Mouse (Mus musculus) MEL (cell line): ENCODE measurements around the gene Car4. TPM values are rescaled to one million over a fixed set of nuclear protein-coding genes. Genes with fewer than 3 reads are reported as not detected.

Source experiments
- DNase-seq: peaks from one replicate; pipeline ENCODE4 v3.0.0; 2011; ENCODE audit warnings: low read depth, low spot score
- H3K27ac ChIP-seq: 2 replicates; pipeline ENCODE4 v1.5.1; 2012; ENCODE audit warnings: low read depth, mild to moderate bottlenecking, control low read depth, low read length, moderate library complexity; ENCODE audit not compliant: control insufficient read depth
- H3K27me3 ChIP-seq, 2 experiments: fragments of 150-350 bp in 1 of 2; sonication (generic) in 1 of 2; 2 replicates each; pipeline ENCODE4 v1.6.1; 2012; ENCODE audit warnings: low read length in 2 of 2, mild to moderate bottlenecking in 2 of 2, improper control_type of control experiment in 1 of 2, moderate library complexity in 1 of 2; ENCODE audit not compliant: insufficient read depth in 2 of 2, control insufficient read depth in 1 of 2
- H3K36me3 ChIP-seq, 2 experiments: 2 replicates each; pipeline ENCODE4 v1.6.1; 2012 to 2014; ENCODE audit warnings: low read length in 2 of 2, improper control_type of control experiment in 1 of 2, inconsistent platforms in 1 of 2, mild to moderate bottlenecking in 1 of 2; ENCODE audit not compliant: insufficient read depth in 2 of 2, control insufficient read depth in 1 of 2
- H3K4me1 ChIP-seq, 2 experiments: fragments of 150-350 bp in 1 of 2; sonication (generic) in 1 of 2; 2 replicates each; pipeline ENCODE4 v1.6.1; 2012; ENCODE audit warnings: low read length in 2 of 2, improper control_type of control experiment in 1 of 2, mild to moderate bottlenecking in 1 of 2; ENCODE audit not compliant: insufficient read depth in 2 of 2, control insufficient read depth in 1 of 2
- H3K4me3 ChIP-seq, 2 experiments: fragments of 150-350 bp in 1 of 2; sonication (generic) in 1 of 2; 2 replicates each; pipeline ENCODE4 v1.5.1; 2012; ENCODE audit warnings: low read depth in 2 of 2, low read length in 2 of 2, mild to moderate bottlenecking in 2 of 2, moderate library complexity in 2 of 2, control low read depth in 1 of 2, improper control_type of control experiment in 1 of 2; ENCODE audit not compliant: control insufficient read depth in 1 of 2, insufficient read depth in 1 of 2
- H3K79me2 ChIP-seq: 2 replicates; pipeline ENCODE4 v1.6.1; 2012; ENCODE audit warnings: mild to moderate bottlenecking, low read length, moderate library complexity; ENCODE audit not compliant: control insufficient read depth, poor library complexity, insufficient read depth
- H3K9ac ChIP-seq: 2 replicates; pipeline ENCODE4 v1.6.1; 2012; ENCODE audit warnings: low read depth, mild to moderate bottlenecking, control low read depth, low read length, moderate library complexity; ENCODE audit not compliant: control insufficient read depth, poor library complexity, severe bottlenecking
- H3K9me3 ChIP-seq: fragments of 150-350 bp; sonication (generic); replicated peaks from 2 replicates; pipeline ENCODE4 v1.6.1; 2012; ENCODE audit warnings: mild to moderate bottlenecking, low read length, improper control_type of control experiment, moderate library complexity; ENCODE audit not compliant: insufficient read depth
- BHLHE40 ChIP-seq: IDR thresholded peaks from 2 replicates; pipeline ENCODE4 v1.6.1; 2012; ENCODE audit warnings: low read depth, mild to moderate bottlenecking, inconsistent platforms, low read length, improper control_type of control experiment, borderline replicate concordance
- CHD1 ChIP-seq: IDR thresholded peaks from 2 replicates; pipeline ENCODE4 v1.6.1; 2012; ENCODE audit warnings: low read depth, mild to moderate bottlenecking, inconsistent platforms, low read length, improper control_type of control experiment
- CHD2 ChIP-seq: IDR thresholded peaks from 2 replicates; pipeline ENCODE4 v1.6.1; 2011; ENCODE audit warnings: low read length, improper control_type of control experiment
- CTCF ChIP-seq, 3 experiments: IDR thresholded peaks in 2 of 3; conservative IDR thresholded peaks in 1 of 3; 2 replicates each; pipeline ENCODE4 v1.5.1; 2011 to 2012; ENCODE audit warnings: low read length in 3 of 3, low read depth in 2 of 3, mild to moderate bottlenecking in 2 of 3, improper control_type of control experiment in 1 of 3, inconsistent platforms in 1 of 3, mixed read lengths in 1 of 3, moderate library complexity in 1 of 3; ENCODE audit not compliant: control insufficient read depth in 1 of 3, insufficient read depth in 1 of 3, poor library complexity in 1 of 3, severe bottlenecking in 1 of 3
- E2F4 ChIP-seq: IDR thresholded peaks from 2 replicates; pipeline ENCODE4 v1.6.1; 2011; ENCODE audit warnings: low read depth, low read length, improper control_type of control experiment, borderline replicate concordance
- ELF1 ChIP-seq: IDR thresholded peaks from 2 replicates; pipeline ENCODE4 v1.6.1; 2014; ENCODE audit warnings: low read depth, mild to moderate bottlenecking, inconsistent platforms, low read length, improper control_type of control experiment, moderate library complexity
- EP300 ChIP-seq, 2 experiments: IDR thresholded peaks; 2 replicates each; pipeline ENCODE4 v1.6.1; 2011; ENCODE audit warnings: improper control_type of control experiment in 2 of 2, low read length in 2 of 2, low read depth in 1 of 2, mild to moderate bottlenecking in 1 of 2
- ETS1 ChIP-seq: IDR thresholded peaks from 2 replicates; pipeline ENCODE4 v1.6.1; 2012; ENCODE audit warnings: low read depth, mild to moderate bottlenecking, inconsistent platforms, low read length, improper control_type of control experiment, moderate library complexity
- GABPA ChIP-seq: IDR thresholded peaks from 2 replicates; pipeline ENCODE4 v1.6.1; 2012; ENCODE audit warnings: low read depth, mild to moderate bottlenecking, inconsistent platforms, low read length, improper control_type of control experiment, moderate library complexity
- GATA1 ChIP-seq: IDR thresholded peaks from 2 replicates; pipeline ENCODE4 v1.6.1; 2011; ENCODE audit warnings: low read depth, low read length, improper control_type of control experiment
- HCFC1 ChIP-seq: IDR thresholded peaks from 2 replicates; pipeline ENCODE4 v1.6.1; 2012; ENCODE audit warnings: low read depth, mild to moderate bottlenecking, inconsistent platforms, low read length, improper control_type of control experiment, moderate library complexity
- JUND ChIP-seq: IDR thresholded peaks from 2 replicates; pipeline ENCODE4 v1.6.1; 2011; ENCODE audit warnings: low read depth, mild to moderate bottlenecking, improper control_type of control experiment, low read length
- KAT2A ChIP-seq: conservative IDR thresholded peaks from 2 replicates; pipeline ENCODE4 v1.6.1; 2012; ENCODE audit warnings: low read depth, low read length, improper control_type of control experiment, inconsistent platforms
- MAFK ChIP-seq: IDR thresholded peaks from 2 replicates; pipeline ENCODE4 v1.6.1; 2011; ENCODE audit warnings: low read depth, mild to moderate bottlenecking, low read length, improper control_type of control experiment, borderline replicate concordance
- MAX ChIP-seq: IDR thresholded peaks from 2 replicates; pipeline ENCODE4 v1.6.1; 2011; ENCODE audit warnings: low read length, improper control_type of control experiment
- MAZ ChIP-seq: IDR thresholded peaks from 2 replicates; pipeline ENCODE4 v1.6.1; 2012; ENCODE audit warnings: low read depth, mild to moderate bottlenecking, inconsistent platforms, low read length, improper control_type of control experiment
- MEF2A ChIP-seq: IDR thresholded peaks from 2 replicates; pipeline ENCODE4 v1.6.1; 2014; ENCODE audit warnings: low read depth, mild to moderate bottlenecking, inconsistent platforms, low read length, improper control_type of control experiment; ENCODE audit not compliant: poor library complexity, insufficient replicate concordance, severe bottlenecking; ENCODE audit errors: extremely low read depth
- MXI1 ChIP-seq: IDR thresholded peaks from 2 replicates; pipeline ENCODE4 v1.6.1; 2011; ENCODE audit warnings: mild to moderate bottlenecking, low read depth, low read length, improper control_type of control experiment
- MYB ChIP-seq: IDR thresholded peaks from 2 replicates; pipeline ENCODE4 v1.6.1; 2011; ENCODE audit warnings: mild to moderate bottlenecking, low read depth, low read length, improper control_type of control experiment
- MYC ChIP-seq: IDR thresholded peaks from 2 replicates; pipeline ENCODE4 v1.6.1; 2011; ENCODE audit warnings: low read depth, mild to moderate bottlenecking, low read length, improper control_type of control experiment, moderate library complexity
- NELFE ChIP-seq: IDR thresholded peaks from 2 replicates; pipeline ENCODE4 v1.6.1; 2011; ENCODE audit warnings: low read depth, low read length, improper control_type of control experiment
- NRF1 ChIP-seq: IDR thresholded peaks from 2 replicates; pipeline ENCODE4 v1.6.1; 2014; ENCODE audit warnings: low read depth, mild to moderate bottlenecking, inconsistent platforms, low read length, improper control_type of control experiment, moderate library complexity; ENCODE audit not compliant: poor library complexity, insufficient read depth, severe bottlenecking
- POLR2A ChIP-seq, 2 experiments: IDR thresholded peaks; 2 replicates each; pipeline ENCODE4 v1.6.1; 2011 to 2012; ENCODE audit warnings: low read length in 2 of 2, mild to moderate bottlenecking in 2 of 2, control low read depth in 1 of 2, improper control_type of control experiment in 1 of 2, low read depth in 1 of 2, moderate library complexity in 1 of 2; ENCODE audit not compliant: control insufficient read depth in 1 of 2, insufficient read depth in 1 of 2, poor library complexity in 1 of 2
- POLR2AphosphoS2 ChIP-seq: IDR thresholded peaks from 2 replicates; pipeline ENCODE4 v1.6.1; 2011; ENCODE audit warnings: low read length, improper control_type of control experiment
- POLR2AphosphoS5 ChIP-seq: IDR thresholded peaks from 2 replicates; pipeline ENCODE4 v1.6.1; 2012; ENCODE audit warnings: low read depth, borderline replicate concordance, mild to moderate bottlenecking, inconsistent platforms, low read length, moderate library complexity, mixed read lengths
- RAD21 ChIP-seq: IDR thresholded peaks from 2 replicates; pipeline ENCODE4 v1.6.1; 2011; ENCODE audit warnings: mild to moderate bottlenecking, low read depth, low read length, improper control_type of control experiment
- SIN3A ChIP-seq: IDR thresholded peaks from 2 replicates; pipeline ENCODE4 v1.6.1; 2012; ENCODE audit warnings: low read length, improper control_type of control experiment, inconsistent platforms
- SMC3 ChIP-seq: IDR thresholded peaks from 2 replicates; pipeline ENCODE4 v1.6.1; 2011; ENCODE audit warnings: low read depth, low read length, improper control_type of control experiment
- TAL1 ChIP-seq: IDR thresholded peaks from 2 replicates; pipeline ENCODE4 v1.6.1; 2012; ENCODE audit warnings: mild to moderate bottlenecking, inconsistent platforms, low read length, moderate library complexity, mixed read lengths
- TBP ChIP-seq: IDR thresholded peaks from 2 replicates; pipeline ENCODE4 v1.8.0; 2011; ENCODE audit warnings: low read depth, low read length, improper control_type of control experiment
- TCF12 ChIP-seq: IDR thresholded peaks from 2 replicates; pipeline ENCODE4 v1.6.1; 2014; ENCODE audit warnings: low read depth, mild to moderate bottlenecking, inconsistent platforms, low read length, improper control_type of control experiment, moderate library complexity
- USF1 ChIP-seq: IDR thresholded peaks from 2 replicates; pipeline ENCODE4 v1.6.1; 2014; ENCODE audit warnings: low read depth, mild to moderate bottlenecking, inconsistent platforms, low read length, improper control_type of control experiment, moderate library complexity
- USF2 ChIP-seq, 2 experiments: IDR thresholded peaks; 2 replicates each; pipeline ENCODE4 v1.6.1; 2011 to 2012; ENCODE audit warnings: improper control_type of control experiment in 2 of 2, low read length in 2 of 2, borderline replicate concordance in 1 of 2, inconsistent platforms in 1 of 2, low read depth in 1 of 2, mild to moderate bottlenecking in 1 of 2; ENCODE audit not compliant: insufficient read depth in 1 of 2
- ZC3H11A ChIP-seq: IDR thresholded peaks from 2 replicates; pipeline ENCODE4 v1.6.1; 2012; ENCODE audit warnings: low read depth, mild to moderate bottlenecking, inconsistent platforms, low read length, improper control_type of control experiment
- ZKSCAN1 ChIP-seq: IDR thresholded peaks from 2 replicates; pipeline ENCODE4 v1.6.1; 2012; ENCODE audit warnings: low read depth, mild to moderate bottlenecking, inconsistent platforms, low read length, improper control_type of control experiment, moderate library complexity
- ZMIZ1 ChIP-seq: IDR thresholded peaks from 2 replicates; pipeline ENCODE4 v1.6.1; 2012; ENCODE audit warnings: low read depth, mild to moderate bottlenecking, inconsistent platforms, low read length, improper control_type of control experiment, moderate library complexity
- ZNF384 ChIP-seq: IDR thresholded peaks from 2 replicates; pipeline ENCODE4 v1.6.1; 2012; ENCODE audit warnings: low read depth, mild to moderate bottlenecking, inconsistent platforms, low read length, improper control_type of control experiment
- polyA plus RNA-seq, 2 experiments: library from polyadenylated mRNA; stranded (reverse) in 1 of 2; unstranded in 1 of 2; fragments of >175 nt in 1 of 2; fragments of >200 nt in 1 of 2; gene quantifications; 2 replicates each; pipeline versions ENCODE4 v1.2.1 to v1.2.4; 2012; ENCODE audit warnings: low replicate concordance in 2 of 2, low read depth in 1 of 2; ENCODE audit not compliant: insufficient read length in 2 of 2, insufficient read depth in 1 of 2, missing spikeins in 1 of 2
- total RNA-seq: library from RNA; depleted of rRNA; stranded (reverse); fragments of 300-350 nt; gene quantifications from 2 replicates; pipeline ENCODE4 v1.2.3, GENCODE M21; 2012

Car4 gene
- total and polyA plus RNA-seq, 3 experiments, result not detected

DNA sequence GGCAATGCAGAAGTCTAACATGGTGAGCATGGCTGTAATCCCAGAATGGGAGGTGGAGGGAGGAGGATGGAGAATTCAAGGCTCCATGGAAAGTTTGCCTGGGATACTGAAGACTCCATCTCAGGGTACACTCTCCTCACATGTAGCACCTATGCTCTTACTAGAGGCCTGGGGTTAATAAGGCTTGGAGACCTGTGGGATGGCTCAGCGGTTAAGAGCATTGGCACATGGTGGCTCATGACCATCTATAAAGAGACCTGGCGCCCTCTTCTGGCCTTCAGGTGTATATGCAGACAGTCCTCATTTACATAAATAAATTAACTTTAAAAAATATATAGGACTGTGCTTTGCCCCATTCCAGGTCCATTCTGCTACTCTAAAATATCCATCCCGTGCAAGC is 38.3 kb upstream of the Car4 start:
- peaks cover 12% of the 10 kb centered on the region for H3K79me2 ChIP-seq
- no peaks in the 10 kb centered on the region for H3K9me3 ChIP-seq
- H3K36me3 ChIP-seq, result peaks cover 0 to 19% of the 10 kb centered on the region in 2 experiments; a peak in 2 of 4 replicates
- DNase-seq, result peak; percentile 92
- peaks cover 0 to 17% of the 10 kb centered on the region in 2 experiments; a peak in 3 of 4 replicates for H3K4me1 ChIP-seq
- H3K9ac ChIP-seq, result peak overlapping the region; percentile 69; the same call in 1 of the 2 replicates
- peaks cover 6 to 8% of the 10 kb centered on the region in 2 experiments for H3K27me3 ChIP-seq
- H3K4me3 ChIP-seq, result peak overlapping the region; percentile 52 to 60
- no peak overlapping the region for H3K27ac ChIP-seq
- TF ChIP-seq MAFK (no peak), GATA1 (no peak), GABPA (no peak), NELFE (no peak; the same call in 1 of the 2 replicates), MEF2A (no peak), USF2 (IDR thresholded peaks at IDR 0.05; ENCODE audit: borderline replicate concordance in 1 of 2, insufficient read depth in 1 of 2, low read depth in 1 of 2, low read length in 2 of 2) (no peak), CHD2 (no peak), E2F4 (no peak), TBP (peak; percentile 58), SIN3A (peak; percentile 74), ZNF384 (peak; percentile 35), MYB (no peak), TAL1 (no peak), ZC3H11A (peak; percentile 60), RAD21 (peak; percentile 63), MAX (peak; percentile 81), MYC (peak; percentile 98), ELF1 (no peak), ZMIZ1 (no peak), TCF12 (0 out of 2 replicates have a peak, but pooled peaks have one; percentile 24), POLR2AphosphoS2 (no peak), BHLHE40 (0 out of 2 replicates have a peak, but pooled peaks have one; percentile 9), ZKSCAN1 (no peak), KAT2A (no peak), MXI1 (peak; percentile 89), MAZ (no peak), ETS1 (0 out of 2 replicates have a peak, but pooled peaks have one; percentile 22), EP300 (IDR thresholded peaks at IDR 0.05; ENCODE audit: low read depth in 1 of 2, low read length in 2 of 2) (no peak), CHD1 (no peak), CTCF (IDR thresholded peaks at IDR 0.05 in 2 of 3, conservative IDR thresholded peaks at IDR 0.05 in 1 of 3; ENCODE audit: control insufficient read depth in 1 of 3, insufficient read depth in 1 of 3, low read depth in 2 of 3, low read length in 3 of 3, poor library complexity in 1 of 3, severe bottlenecking in 1 of 3) (peak; percentile 53 to 77 (median 54)), POLR2A (IDR thresholded peaks at IDR 0.05; ENCODE audit: control insufficient read depth in 1 of 2, insufficient read depth in 1 of 2, low read depth in 1 of 2, low read length in 2 of 2, poor library complexity in 1 of 2) (peak in 1 of 2 experiments; percentile 29; a peak in 1 of 4 replicates), HCFC1 (peak; percentile 52), NRF1 (no peak), POLR2AphosphoS5 (no peak), JUND (no peak), SMC3 (peak; percentile 61), USF1 (peak; percentile 35; the same call in 1 of the 2 replicates)
